Mouse (Mus musculus) spleen, embryonic (tissue): ENCODE data around the gene Nr1h4.
"Not testable (repeated sequence)": the region's sequence is repeated elsewhere in the genome, so short reads cannot be mapped to it uniquely, and the experiment has no call there.

ENCODE experiments used
- CTCF ChIA-PET: fragments of 350-600 bp; sonication (Branson Sonifier 250); formaldehyde crosslinking; loops from one replicate; lab custom pipeline; 2022; lab: Charles Lee

The Nr1h4 gene

GRCm38 (mm10) chr10:89532929-89533727, at the start of gene Nr1h4:
TSS of gene Nr1h4 (minus strand) at chr10:89533585.
- CTCF ChIA-PET = no interaction called here

- CTCF ChIA-PET = no interaction called here
Observed at GRCm38 (mm10) chr10:89578801-89579200, 45.4 kb upstream of the Nr1h4 start.

DNA sequence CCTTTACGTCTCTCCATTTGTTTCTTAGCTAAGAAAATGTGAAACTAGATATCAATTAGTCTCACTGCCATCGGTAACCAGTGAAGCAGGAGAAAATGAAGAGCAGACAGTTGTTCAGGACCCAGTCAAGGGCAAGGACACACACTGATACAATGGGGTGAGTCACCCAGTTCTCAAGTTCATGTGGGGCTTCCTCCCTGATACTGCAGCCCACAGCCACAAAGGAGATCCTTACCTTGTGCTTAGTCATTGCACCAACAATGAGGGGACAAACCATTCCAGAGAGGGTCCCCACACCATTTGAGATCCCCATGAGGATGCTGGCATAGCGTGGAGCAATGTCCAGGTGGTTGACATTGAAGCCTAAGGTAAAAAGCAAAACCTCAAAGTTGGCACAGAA, 44.3 kb upstream of the Nr1h4 start:
- CTCF ChIA-PET = no interaction called here

- CTCF ChIA-PET = no interaction called here
Observed at GRCm38 (mm10) chr10:89573421-89573820, 40.0 kb upstream of the Nr1h4 start.

GRCm38 (mm10) chr10:89572946-89573345, 39.6 kb upstream of the Nr1h4 start:
- CTCF ChIA-PET = no interaction called here

DNA sequence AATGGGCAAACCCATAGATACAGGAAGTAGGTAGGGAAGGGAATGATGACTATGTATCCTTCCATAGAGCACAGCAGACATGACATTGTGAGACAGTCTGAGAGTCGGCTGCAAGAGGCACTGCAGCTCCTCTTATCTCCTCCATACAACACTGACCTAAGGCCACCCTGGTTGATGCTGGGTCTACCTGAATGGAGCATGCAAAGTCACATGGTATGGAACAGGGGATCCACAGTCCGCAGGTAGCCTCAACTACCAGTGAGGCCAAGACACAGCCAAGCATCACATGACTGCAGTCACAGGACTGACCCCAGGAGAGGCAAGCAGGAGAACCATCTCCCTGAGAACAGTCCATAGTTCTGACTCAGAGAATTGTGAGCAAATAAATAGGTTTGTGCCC, 34.0 kb upstream of the Nr1h4 start:
- CTCF ChIA-PET = interaction anchor here (0.6 kb wide), 1 partner anchor 17 kb away, joined by 15 read pairs; no protein-coding TSS in a partner anchor

DNA sequence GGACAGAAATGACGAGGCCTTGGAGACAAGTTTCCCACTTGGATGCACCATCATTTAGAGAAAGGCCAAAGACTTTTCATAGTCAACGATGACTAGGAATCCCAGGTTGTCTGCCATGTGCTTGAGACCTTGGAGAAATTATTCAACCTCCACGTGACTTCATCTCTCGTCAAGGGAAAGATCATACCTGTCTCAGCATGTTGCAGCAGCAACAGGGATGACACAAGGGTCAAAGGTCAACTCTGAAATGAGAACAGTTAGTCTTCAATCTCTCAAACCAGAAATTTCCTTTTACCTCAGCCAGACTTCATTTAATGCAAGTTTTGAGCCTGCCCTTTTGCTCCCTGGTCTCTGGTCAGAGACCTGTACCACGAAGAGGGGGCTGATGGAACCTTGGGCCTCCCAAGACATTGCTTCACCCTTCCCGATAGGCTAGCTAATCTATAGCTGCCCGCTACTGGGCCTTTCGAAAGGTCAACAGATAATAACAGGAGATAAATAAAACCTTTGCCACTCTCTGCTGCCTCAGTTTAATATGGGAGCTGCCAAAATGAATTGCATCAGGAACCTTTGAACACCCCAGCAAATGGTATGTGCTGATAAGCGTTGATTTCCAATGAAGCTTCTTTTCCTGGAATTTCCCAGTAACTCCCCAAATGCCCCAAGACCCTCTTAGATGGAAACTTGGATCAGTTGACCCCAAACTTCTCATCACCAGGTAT, 32.1 kb upstream of the Nr1h4 start:
- CTCF ChIA-PET = no interaction called here

DNA sequence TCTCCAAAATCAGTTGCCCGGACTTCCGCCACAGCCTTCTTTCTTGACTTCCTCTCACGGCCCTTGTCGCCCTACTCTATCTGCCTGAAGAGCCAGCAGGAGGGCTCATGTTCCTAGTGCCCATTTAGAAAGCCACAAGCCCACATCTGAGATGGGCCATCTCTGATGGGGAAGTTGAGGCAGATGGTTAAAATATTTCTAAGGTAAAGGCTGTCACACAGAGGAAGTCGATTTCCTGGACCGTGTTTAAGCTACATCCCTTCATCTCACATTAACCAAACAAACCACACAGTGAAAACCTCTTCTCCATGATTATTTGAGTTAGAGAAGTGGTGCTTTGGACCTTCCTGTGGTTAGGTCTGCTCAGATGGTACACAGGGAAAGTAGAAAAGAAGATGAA, 28.7 kb upstream of the Nr1h4 start:
- CTCF ChIA-PET = no interaction called here

DNA sequence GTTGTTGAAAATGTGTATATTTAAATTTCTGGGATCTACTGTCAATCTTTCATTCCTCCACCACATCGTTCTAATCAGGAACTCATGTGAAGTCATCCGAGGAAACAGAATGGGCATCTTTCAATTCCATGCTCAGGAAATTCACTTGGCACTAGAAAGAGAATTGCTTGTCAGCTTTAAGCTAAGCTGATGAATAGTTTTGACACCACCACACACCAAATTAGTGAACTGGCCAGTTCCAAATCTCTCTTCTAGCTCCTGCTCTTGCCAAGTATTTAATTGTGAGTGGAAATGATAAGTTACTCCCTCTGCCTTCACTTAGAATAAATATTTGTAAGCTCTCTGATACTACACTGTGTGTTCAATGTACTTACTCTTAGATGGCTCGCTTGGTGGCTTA, 26.0 kb upstream of the Nr1h4 start:
- CTCF ChIA-PET = no interaction called here

GRCm38 (mm10) chr10:89554885-89555284, 21.5 kb upstream of the Nr1h4 start:
- CTCF ChIA-PET = not testable (repeated sequence)

DNA sequence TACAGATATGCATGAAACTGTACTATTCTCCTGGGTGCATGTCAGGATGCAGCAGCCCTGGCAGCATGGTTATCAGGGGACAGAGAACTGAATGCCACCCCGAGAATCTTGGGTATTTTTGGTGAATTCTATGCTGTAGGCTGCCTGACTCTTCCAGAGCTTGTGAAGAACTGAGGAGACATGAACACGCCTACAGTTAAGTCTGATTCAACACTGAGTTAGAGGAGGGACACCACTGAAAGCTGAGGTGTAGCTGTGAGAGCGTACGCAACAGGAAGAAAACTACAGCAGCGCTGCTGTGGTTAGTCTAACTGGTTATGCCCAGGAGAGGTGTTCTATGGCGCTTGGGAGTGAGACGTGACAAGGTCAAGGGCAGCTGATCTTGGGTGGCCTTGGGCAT, 20.5 kb upstream of the Nr1h4 start:
- CTCF ChIA-PET = not testable (repeated sequence)

GRCm38 (mm10) chr10:89553015-89553414, 19.6 kb upstream of the Nr1h4 start:
- CTCF ChIA-PET = no interaction called here

GRCm38 (mm10) chr10:89551657-89552056, 18.3 kb upstream of the Nr1h4 start:
- CTCF ChIA-PET = no interaction called here

- CTCF ChIA-PET = no interaction called here
Observed at GRCm38 (mm10) chr10:89548028-89548427, 14.6 kb upstream of the Nr1h4 start.

GRCm38 (mm10) chr10:89546989-89547388, 13.6 kb upstream of the Nr1h4 start:
- CTCF ChIA-PET = no interaction called here

- CTCF ChIA-PET = no interaction called here
Observed at GRCm38 (mm10) chr10:89543867-89544266, 10.5 kb upstream of the Nr1h4 start.

DNA sequence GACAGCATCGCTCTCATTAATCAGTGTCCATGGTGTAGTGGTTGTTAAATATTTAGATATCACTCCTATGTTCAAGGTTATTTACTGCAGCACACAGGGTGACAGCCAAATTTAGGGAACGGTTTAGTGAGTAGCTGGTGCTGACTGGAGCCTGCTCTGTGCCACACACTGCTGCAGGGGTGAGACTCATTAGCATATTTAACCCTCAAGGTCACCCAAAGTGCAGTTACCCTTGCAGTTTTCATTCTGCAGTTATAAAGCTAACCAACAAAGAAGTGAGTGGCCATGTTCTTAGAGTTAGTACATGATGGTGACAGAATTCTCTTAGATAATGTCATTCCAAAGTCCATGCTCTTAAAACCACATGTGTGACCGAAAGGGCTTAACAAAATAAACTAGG, 8.9 kb upstream of the Nr1h4 start:
- CTCF ChIA-PET = no interaction called here

DNA sequence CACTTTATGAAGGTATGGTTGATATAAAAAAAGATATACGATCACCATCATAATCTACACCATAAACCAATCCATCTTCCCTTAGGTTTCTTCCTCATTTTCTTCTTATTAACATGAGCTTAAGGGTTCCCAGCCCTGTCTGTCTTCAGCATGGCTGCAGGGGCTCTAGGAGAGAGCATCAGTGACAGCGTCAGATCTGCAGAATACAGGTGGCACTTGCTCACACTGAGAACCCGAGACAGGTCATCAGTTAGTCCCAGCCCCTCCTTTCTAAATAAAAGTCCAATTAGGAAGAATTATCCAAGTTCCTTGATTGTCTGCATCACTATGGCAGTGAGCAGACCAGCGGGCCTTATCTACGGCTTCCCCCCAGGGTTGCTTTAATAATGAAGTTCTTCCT, 934 bp downstream of the Nr1h4 start:
- CTCF ChIA-PET = no interaction called here

- CTCF ChIA-PET = no interaction called here
Observed at GRCm38 (mm10) chr10:89531976-89532375, 1.4 kb downstream of the Nr1h4 start.

- CTCF ChIA-PET = interaction anchor here (0.6 kb wide), 1 partner anchor 1100 kb away, joined by 13 read pairs; no protein-coding TSS in a partner anchor
Observed at GRCm38 (mm10) chr10:89531194-89531634, 2.2 kb downstream of the Nr1h4 start.

DNA sequence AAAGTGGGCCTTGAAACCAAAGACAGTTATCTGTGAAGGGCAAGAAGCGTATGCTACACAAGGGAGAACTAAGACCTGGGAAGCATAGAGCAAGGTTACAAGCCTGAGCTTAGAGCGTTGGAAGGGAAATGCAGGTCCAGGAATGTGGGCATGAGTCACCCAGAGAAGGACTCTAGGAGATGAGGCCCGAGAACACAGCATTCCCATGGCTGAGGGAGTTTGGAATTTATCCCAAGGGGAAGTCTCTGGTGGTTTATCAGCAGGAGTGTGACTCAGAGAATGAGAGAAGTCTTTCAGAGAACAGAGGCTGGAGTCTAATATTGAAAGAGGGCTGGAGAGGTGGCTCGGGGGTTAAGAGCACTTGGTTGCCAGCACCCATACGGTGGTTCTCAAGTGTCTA, 6.3 kb downstream of the Nr1h4 start:
- CTCF ChIA-PET = no interaction called here

DNA sequence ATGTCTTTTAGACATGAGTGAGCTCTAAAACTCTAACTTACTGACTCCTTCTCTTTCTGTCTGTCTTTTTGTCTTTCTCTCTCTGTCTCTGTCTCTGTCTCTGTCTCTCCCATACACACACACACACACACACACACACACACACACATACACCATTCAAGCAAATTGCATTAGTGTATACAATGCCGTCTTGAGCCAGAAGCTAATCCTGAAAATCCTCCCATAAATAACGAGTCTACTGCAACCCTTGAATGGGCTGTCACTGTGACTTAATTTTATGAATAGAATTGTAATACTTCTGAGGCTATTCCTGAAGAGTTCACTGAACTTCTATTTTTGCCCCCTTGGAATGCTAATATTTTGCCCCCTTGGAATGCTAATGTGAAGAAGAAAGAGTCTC, 7.6 kb downstream of the Nr1h4 start:
- CTCF ChIA-PET = no interaction called here

DNA sequence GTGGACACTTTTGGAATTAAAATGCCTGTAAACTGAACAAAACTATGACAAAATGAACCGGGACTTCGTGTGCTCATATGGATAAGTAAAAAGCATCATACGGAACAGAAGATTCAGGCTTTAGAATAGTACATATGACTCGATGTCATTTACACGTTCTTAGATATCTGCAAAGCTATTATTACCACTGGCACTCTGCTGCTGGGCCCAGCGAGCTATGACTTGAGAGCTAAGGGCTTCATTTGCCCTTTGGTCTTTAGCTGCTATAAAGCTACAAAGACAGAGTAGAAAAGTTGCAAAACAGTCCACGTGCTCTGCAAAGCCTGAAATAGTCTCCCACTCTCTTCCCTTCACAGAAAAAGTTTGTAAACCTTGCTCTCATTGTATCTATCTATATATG, 10.9 kb downstream of the Nr1h4 start:
- CTCF ChIA-PET = no interaction called here
